Mouse (Mus musculus) neural tube, embryonic 12.5 days (tissue): ENCODE results near the gene Rnf213. TPM values are rescaled to one million over a fixed set of nuclear protein-coding genes. Genes with fewer than 3 reads are reported as not detected.

ENCODE experiments used
- ATAC-seq: fragments of 200-750 bp; cut with Nextera tagmentation; 2 replicates; pipeline ENCODE4 v1.8.0; 2017; ENCODE audit warnings: low read depth, mild to moderate bottlenecking, moderate TSS enrichment, moderate library complexity; ENCODE audit not compliant: low FRiP score
- H3K27ac ChIP-seq: fragments of 300-500 bp; sonication (generic); 2 replicates; pipeline ENCODE4 v1.5.1; 2016
- H3K27me3 ChIP-seq: fragments of 300-500 bp; sonication (generic); replicated peaks from 2 replicates; pipeline ENCODE4 v1.6.1; 2016; ENCODE audit warnings: mild to moderate bottlenecking
- H3K36me3 ChIP-seq: fragments of 300-500 bp; sonication (generic); 2 replicates; pipeline ENCODE4 v1.6.1; 2016; ENCODE audit warnings: mild to moderate bottlenecking
- H3K4me1 ChIP-seq: fragments of 300-500 bp; sonication (generic); 2 replicates; pipeline ENCODE4 v1.6.1; 2016
- H3K4me2 ChIP-seq: fragments of 300-500 bp; sonication (generic); replicated peaks from 2 replicates; pipeline ENCODE4 v1.6.1; 2016; ENCODE audit warnings: mild to moderate bottlenecking
- H3K4me3 ChIP-seq: fragments of 300-500 bp; sonication (generic); 2 replicates; pipeline ENCODE4 v1.5.1; 2016
- H3K9ac ChIP-seq: fragments of 300-500 bp; sonication (generic); 2 replicates; pipeline ENCODE4 v1.6.1; 2016; ENCODE audit warnings: mild to moderate bottlenecking
- H3K9me3 ChIP-seq: fragments of 300-500 bp; sonication (generic); 2 replicates; pipeline ENCODE4 v1.6.1; 2016; ENCODE audit warnings: mild to moderate bottlenecking
- WGBS: fragments of 180-500 bp; shearing (Covaris S2); methylation state at CpG from one replicate; pipeline ENCODE4 v1.1.7; 2016; 5-methylcytosine and 5-hydroxymethylcytosine counted together
- polyA plus RNA-seq: library from polyadenylated mRNA; unstranded; fragments of >200 nt; fragmentation: Nextera tagmentation; extraction: Ambion mirVana; gene quantifications from 2 replicates; pipeline ENCODE4 v1.2.1, GENCODE M21; 2016

The Rnf213 gene
- polyA plus RNA-seq, 1 experiment from 2014 or later = 1.6 TPM

DNA sequence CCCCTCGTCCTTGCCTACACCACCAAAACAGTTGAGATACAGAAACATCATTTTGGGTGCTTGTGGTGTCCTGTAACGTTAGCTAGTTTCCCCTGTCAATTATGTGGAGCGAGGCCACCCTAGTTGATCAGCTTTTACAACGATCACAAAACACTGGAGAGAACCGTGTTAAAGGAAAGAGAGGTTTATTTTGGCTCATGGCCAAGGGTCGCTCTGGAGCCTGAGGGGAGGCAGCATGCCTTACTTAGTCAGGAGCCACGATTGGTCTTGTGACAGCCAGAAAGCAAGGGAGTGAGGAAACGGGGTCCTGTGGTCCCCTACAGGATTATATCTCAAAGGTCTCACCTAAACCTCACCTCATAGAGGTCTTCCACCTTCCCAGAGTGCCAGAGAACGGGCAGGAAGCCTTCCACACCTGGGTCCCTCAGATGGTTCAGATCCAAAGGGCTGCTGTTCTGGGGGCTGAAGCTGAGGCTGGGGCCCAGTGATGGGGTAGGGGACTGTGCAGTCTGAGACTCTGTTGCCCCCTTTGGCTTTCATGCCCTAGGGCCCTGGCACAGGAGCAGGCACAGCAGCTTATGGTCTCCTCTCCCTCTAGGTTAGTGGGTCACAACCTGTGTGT is 120.2 kb downstream of the Rnf213 start:
- Histone ChIP-seq H3K9me3 (no peaks in the 10 kb centered on the region), H3K9ac (no peak overlapping the region), H3K27me3 (no peaks in the 10 kb centered on the region), H3K4me1 (peaks cover 72% of the 10 kb centered on the region), H3K4me2 (no peak overlapping the region), H3K27ac (no peak overlapping the region), H3K4me3 (no peak overlapping the region), H3K36me3 (peaks cover 5% of the 10 kb centered on the region; the same call in 1 of the 2 replicates)
- WGBS = 52% methylated on average over 9 of the region's 9 CpGs
- no peak for ATAC-seq

DNA sequence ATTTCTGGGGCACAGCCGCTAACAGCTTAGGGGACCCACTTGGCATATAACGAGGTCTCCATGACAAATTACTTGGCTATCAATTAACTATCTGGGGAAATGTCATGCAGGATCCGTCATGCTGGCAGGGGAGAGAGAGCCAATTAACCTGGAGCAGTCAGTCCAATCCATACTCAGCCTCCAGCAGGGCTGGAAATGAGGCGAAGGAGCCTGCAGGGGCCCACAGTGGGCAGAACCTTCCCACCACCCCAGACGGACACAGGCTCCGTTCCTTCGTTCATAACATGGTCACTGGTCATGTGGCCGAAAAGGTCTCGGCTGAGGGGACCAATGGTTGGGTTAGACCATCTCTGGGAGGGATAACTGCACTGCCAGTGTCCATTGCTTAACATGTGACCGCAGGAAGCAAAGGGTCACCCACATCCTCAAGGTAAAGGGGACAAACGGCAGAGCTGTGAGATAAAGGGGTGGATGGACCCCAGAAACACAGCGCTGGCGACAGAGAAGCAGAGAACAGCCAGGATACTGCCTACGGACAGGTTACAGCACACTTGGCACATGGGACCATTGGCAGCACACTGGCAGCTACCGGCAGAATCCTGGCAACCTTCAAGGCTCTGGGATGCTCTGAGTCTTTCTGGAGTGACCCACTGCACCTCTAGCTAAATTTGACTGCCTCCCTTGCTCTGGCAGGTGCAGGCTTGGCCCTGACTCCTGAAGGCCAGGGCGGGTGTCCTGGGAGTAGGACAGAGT is 121.4 kb downstream of the Rnf213 start:
- peak; percentile 5 for ATAC-seq
- H3K27me3 ChIP-seq = no peaks in the 10 kb centered on the region
- 50% methylated on average over 16 of the region's 16 CpGs for WGBS
- peak overlapping the region; percentile 52 for H3K4me2 ChIP-seq
- no peak overlapping the region for H3K4me3 ChIP-seq
- no peaks in the 10 kb centered on the region for H3K9me3 ChIP-seq
- peak overlapping the region; percentile 63; the same call in 1 of the 2 replicates for H3K27ac ChIP-seq
- H3K4me1 ChIP-seq = peaks cover 61% of the 10 kb centered on the region
- no peaks in the 10 kb centered on the region for H3K36me3 ChIP-seq
- H3K9ac ChIP-seq = no peak overlapping the region

DNA sequence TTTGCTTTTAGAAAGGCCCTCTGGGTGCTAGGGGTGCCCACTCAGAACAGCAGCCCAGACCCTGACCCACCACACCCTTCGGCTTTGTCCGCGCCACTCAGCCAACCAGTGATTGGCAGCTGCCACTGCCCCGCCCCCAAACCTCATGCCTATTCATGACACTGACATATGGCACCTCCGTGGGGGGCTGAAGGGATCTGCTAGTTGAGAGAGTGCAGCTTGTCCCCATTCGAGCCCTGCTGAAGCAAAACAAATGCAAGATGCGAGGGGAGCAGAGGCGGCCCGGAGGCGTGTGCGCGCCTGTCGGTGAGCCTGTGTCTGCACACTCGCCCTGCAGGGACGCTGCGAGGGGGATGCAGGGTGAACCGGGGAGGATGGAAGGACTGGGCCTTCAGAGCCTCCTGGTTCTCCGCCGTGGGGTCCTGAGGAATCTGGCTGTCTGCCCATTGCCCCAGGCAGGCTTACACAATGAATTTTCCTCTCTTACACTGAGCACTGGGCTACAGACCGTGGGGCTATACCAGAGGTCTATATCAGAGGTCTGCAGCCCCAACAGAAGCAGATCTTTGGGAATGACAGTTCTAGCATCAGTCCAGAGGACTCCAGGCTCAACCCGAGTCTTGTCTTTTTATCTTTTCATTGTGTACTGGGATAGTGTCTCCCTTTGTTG is 122.2 kb downstream of the Rnf213 start:
- H3K9ac ChIP-seq = peak overlapping the region; percentile 29; the same call in 1 of the 2 replicates
- H3K4me2 ChIP-seq = peak overlapping the region; percentile 52
- WGBS = 2% methylated on average over 21 of the region's 21 CpGs
- H3K27ac ChIP-seq = peak overlapping the region; percentile 63
- H3K4me3 ChIP-seq = no peak overlapping the region
- peaks cover 53% of the 10 kb centered on the region for H3K4me1 ChIP-seq
- no peaks in the 10 kb centered on the region for H3K36me3 ChIP-seq
- H3K27me3 ChIP-seq = no peaks in the 10 kb centered on the region
- ATAC-seq = peak; percentile 67
- H3K9me3 ChIP-seq = no peaks in the 10 kb centered on the region

DNA sequence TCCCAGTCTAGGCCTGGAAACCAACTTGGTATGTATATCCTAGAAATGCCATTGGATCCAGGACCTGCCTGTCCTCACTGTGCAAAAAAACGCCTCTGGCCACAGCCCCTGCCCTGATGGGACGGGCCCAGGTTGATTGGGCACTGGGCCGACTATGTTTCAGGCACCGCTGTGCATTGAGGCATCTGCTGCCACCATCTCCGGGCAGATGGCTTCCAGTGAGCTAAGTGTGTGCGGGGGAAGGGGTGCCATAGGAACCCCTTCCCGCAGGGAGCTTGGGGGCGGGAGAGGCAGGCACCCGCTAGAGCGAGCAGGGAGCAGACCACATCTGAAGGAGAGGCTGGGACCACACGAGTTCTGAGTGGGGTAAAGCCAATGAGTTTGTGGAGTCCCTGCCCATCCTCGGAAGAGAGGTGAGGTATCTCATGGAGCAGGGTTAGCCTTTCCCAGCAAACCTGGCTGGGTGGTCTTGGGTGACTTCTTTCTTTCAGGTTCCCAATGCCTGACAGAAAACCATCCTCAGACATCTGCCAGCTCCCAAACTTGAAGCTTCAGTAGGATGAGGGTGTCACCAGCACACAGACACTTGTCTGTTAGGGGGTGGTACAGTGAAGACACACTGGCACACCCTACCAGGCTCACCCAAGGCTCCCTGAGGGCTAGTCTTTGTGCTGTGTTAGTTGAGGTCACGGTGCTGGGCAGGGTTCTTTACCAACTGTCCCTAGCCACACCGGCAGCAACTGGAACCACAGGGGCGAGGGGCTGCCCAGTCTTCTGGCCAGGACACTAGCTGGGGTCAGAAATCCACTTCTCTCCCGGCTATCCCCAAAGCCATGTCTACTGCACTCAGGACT is 123.2 kb downstream of the Rnf213 start:
- Histone ChIP-seq H3K36me3 (no peaks in the 10 kb centered on the region), H3K4me2 (peak overlapping the region; percentile 52; the same call in 1 of the 2 replicates), H3K4me1 (peaks cover 44% of the 10 kb centered on the region), H3K9me3 (no peaks in the 10 kb centered on the region), H3K27me3 (no peaks in the 10 kb centered on the region), H3K27ac (peak overlapping the region; percentile 63; the same call in 1 of the 2 replicates), H3K4me3 (no peak overlapping the region), H3K9ac (0 out of 2 replicates have a peak overlapping the region, but pooled peaks have one; percentile 29)
- ATAC-seq = peak; percentile 34
- 69% methylated on average over 16 of the region's 16 CpGs for WGBS

DNA sequence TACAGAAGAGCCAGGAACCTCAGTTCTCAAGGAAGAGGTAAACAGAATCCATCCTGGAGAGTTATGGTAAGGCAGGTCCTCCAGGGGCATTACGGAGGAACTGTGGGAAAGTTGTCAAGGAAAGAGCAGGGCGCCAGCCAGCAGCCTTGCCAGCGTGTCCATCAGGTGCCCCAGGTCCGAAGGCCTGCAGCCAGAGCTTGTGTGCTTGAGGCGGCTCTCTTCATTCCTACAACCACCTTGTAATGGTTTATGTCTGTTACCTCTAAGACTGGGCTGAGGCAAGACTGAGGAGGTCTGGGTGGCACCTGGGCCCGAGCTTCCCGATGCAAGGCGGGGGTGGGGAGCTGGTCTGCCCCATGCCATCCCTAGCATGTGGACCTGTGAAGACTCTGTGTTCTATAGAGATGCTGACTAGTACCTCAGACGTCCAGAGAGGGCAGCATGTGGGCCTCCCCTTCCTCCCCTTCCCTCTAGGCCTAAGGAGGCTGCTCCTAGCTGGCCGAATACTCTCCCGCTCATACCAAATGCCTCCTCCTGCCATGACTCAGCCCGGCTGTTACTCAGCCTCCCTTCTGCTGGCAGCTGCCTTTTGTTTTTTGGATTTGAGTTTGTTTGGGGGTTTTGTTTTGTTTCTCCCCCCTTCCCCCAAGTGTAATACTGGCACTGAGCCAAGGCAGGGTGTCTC is 123.9 kb downstream of the Rnf213 start:
- peak; percentile 54; the same call in 1 of the 2 replicates for ATAC-seq
- Histone ChIP-seq H3K27ac (no peak overlapping the region), H3K4me1 (peaks cover 44% of the 10 kb centered on the region), H3K27me3 (no peaks in the 10 kb centered on the region), H3K36me3 (no peaks in the 10 kb centered on the region), H3K9me3 (no peaks in the 10 kb centered on the region), H3K9ac (no peak overlapping the region), H3K4me3 (no peak overlapping the region), H3K4me2 (no peak overlapping the region)
- 66% methylated on average over 12 of the region's 12 CpGs for WGBS

DNA sequence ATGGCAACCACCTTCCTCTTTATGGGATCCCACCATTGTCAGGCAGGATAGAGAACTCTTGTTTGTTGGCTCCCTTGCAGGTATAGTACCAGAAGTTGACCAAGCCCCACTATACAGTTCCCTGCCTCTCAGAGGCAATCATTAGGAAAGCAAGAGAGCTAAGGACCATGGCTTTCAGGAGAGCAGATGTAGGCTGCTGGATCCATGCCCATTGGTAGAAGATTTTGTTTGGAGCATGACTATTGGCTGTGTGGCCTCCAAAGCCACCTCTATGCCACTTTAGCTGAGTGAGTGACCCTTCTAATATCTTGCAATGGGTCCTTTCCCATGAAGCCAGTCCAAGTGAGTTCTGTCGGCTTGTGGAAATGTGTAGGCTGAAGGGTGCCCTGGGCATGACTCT is 126.5 kb downstream of the Rnf213 start:
- H3K27me3 ChIP-seq = no peaks in the 10 kb centered on the region
- ATAC-seq = no peak
- H3K4me2 ChIP-seq = no peak overlapping the region
- peaks cover 31% of the 10 kb centered on the region for H3K4me1 ChIP-seq
- H3K36me3 ChIP-seq = no peaks in the 10 kb centered on the region
- H3K9me3 ChIP-seq = no peaks in the 10 kb centered on the region
- H3K27ac ChIP-seq = no peak overlapping the region
- no peak overlapping the region for H3K4me3 ChIP-seq
- H3K9ac ChIP-seq = no peak overlapping the region
- 97% methylated on average over 1 of the region's 1 CpGs for WGBS

DNA sequence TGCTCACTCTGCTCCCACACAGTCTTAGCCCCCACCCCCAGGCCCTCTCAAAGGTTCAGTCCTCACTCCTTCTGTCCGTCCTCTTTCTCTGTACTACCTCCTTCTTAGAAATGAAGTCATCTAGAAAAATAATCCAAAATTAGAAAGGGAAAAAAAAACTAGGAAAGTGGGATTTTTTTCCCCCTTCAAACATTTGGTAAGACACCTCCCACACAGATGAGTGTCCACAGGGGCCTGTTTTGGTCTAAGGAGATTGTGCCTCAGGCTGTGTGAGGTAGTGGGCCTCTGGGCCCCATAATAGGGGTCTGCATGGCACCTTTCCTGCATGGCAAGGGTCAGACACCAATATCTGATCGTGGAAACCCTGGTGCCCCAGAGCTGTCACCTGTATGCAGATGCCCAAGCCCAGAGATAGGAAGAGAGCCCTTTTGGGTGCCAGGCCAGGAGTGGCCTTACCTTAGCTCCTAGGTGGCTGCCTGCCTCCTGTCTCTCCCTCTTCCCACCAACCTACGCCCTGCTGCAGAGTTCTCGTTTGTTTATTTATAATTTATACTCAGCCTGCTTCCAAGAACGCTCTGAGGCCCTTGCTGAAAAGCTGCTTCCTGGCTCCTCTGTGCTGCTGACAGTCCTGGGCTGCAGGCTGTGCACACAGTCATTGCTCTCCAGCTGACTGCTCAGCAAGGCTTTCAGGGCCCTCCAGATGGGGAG is 127.3 kb downstream of the Rnf213 start:
- Histone ChIP-seq H3K27me3 (no peaks in the 10 kb centered on the region), H3K27ac (no peak overlapping the region), H3K4me3 (no peak overlapping the region), H3K9me3 (no peaks in the 10 kb centered on the region), H3K36me3 (no peaks in the 10 kb centered on the region), H3K9ac (no peak overlapping the region), H3K4me2 (no peak overlapping the region), H3K4me1 (peaks cover 24% of the 10 kb centered on the region)
- WGBS = 79% methylated on average over 5 of the region's 5 CpGs
- no peak for ATAC-seq

DNA sequence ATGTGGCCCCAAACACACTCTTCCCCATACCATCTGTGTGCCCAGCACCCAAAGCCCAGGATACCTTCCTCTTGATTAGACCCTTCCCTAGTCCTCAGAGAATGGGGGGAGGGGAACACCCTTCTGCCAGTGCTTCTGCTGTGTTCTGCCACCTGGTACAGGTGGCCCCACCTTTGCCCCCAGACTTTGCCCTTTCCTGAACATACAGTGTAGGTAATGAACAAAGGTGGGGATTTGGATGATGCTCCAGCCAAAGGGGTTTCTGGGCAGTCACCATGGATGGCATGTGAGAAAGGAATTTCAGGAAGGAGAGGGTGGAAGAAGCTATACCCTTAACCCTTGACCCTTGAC is 127.8 kb downstream of the Rnf213 start:
- no peaks in the 10 kb centered on the region for H3K36me3 ChIP-seq
- no peak overlapping the region for H3K4me3 ChIP-seq
- H3K27ac ChIP-seq = no peak overlapping the region
- H3K27me3 ChIP-seq = no peaks in the 10 kb centered on the region
- no peak overlapping the region for H3K4me2 ChIP-seq
- H3K9ac ChIP-seq = no peak overlapping the region
- ATAC-seq = no peak
- H3K4me1 ChIP-seq = peaks cover 18% of the 10 kb centered on the region
- H3K9me3 ChIP-seq = no peaks in the 10 kb centered on the region

DNA sequence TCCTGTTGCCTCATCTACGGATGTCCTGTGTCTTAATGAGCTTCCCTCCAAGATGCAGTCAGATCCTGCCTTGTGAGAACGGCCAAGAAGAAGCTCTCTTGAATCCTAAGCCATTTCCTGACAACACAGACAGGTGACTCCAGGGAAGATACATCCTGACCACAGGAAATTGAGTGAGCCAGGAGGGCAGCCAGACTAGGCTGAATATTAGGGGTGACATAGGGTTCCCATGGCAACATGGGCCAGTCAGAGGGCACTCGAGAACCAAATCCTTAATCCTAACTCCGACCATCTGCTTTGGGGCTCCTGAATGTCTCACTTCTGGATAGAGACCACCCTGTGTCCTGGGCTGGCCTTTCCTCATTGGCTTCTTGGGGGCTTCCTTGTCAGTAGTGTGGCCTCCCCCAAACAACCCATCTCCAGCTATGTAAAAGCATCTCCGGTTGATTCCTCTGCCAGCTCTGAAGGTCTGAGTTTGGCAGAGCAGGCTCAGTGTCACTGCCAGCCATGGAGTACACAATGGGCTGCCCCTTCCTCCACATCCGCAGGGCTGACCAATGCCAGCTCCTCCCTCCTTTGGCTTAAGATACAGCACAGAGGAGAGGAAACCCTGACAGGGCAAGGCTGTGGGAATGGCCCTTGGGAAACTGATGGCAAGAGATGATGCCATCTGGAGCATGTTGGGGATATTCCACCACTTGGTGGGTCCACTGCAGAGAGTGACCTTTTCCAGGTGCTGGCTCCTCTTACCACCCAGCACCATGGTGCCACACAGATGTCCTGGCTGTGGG is 129.2 kb downstream of the Rnf213 start:
- ATAC-seq = no peak
- no peak overlapping the region for H3K4me2 ChIP-seq
- 86% methylated on average over 6 of the region's 6 CpGs for WGBS

DNA sequence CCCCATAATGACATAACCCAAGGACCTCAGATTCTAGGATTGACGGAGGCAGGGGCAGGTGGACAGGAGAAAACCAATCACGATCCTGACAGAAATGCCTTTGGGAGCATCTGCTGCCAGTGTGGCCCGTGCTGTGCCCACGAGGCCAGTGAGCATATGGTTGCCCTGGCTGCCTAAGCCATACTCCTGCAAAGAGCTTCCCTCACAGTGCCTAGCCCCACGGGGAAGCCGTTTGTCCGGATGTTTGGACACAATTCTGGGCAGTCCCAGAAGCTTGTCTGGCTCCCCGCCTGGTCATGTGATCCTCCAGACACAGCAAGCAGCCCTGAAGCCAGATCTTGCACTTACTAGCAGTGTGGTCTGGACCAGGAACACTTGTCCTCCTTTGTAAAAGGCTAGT is 129.9 kb downstream of the Rnf213 start:
- no peaks in the 10 kb centered on the region for H3K4me1 ChIP-seq
- H3K27ac ChIP-seq = no peak overlapping the region
- H3K36me3 ChIP-seq = no peaks in the 10 kb centered on the region
- H3K27me3 ChIP-seq = no peaks in the 10 kb centered on the region
- H3K4me2 ChIP-seq = no peak overlapping the region
- no peak overlapping the region for H3K4me3 ChIP-seq
- H3K9me3 ChIP-seq = no peaks in the 10 kb centered on the region
- no peak for ATAC-seq
- 76% methylated on average over 8 of the region's 8 CpGs for WGBS
- H3K9ac ChIP-seq = no peak overlapping the region

More for the DNA sequence above, 129.2 kb downstream of the Rnf213 start:
- no peak overlapping the region for H3K27ac ChIP-seq
- no peak overlapping the region for H3K4me3 ChIP-seq
- 0 out of 2 replicates have a peak, but pooled peaks cover 4% of the 10 kb centered on the region for H3K4me1 ChIP-seq
- H3K9me3 ChIP-seq = no peaks in the 10 kb centered on the region
- no peaks in the 10 kb centered on the region for H3K36me3 ChIP-seq
- no peak overlapping the region for H3K9ac ChIP-seq
- H3K27me3 ChIP-seq = no peaks in the 10 kb centered on the region
